Mouse (Mus musculus) cerebellum, postnatal 4 days (tissue): ENCODE measurements around the gene Gm49358.
A peak's percentile ranks its signal among the peaks of the same experiment; 100 is the strongest.

ENCODE experiments used
- DNase-seq, 2 experiments: peaks; one replicate each; pipeline ENCODE4 v3.0.0; 2022; ENCODE audit warnings: low spot score in 2 of 2, mixed read lengths in 1 of 2

The Gm49358 gene

GRCm38 (mm10) chr10:86810612-86811011 lies 46.8 kb downstream of the Gm49358 start:
- no peak for DNase-seq

- DNase-seq, result no peak
Measured at GRCm38 (mm10) chr10:86814292-86815131, 50.7 kb downstream of the Gm49358 start.

DNA sequence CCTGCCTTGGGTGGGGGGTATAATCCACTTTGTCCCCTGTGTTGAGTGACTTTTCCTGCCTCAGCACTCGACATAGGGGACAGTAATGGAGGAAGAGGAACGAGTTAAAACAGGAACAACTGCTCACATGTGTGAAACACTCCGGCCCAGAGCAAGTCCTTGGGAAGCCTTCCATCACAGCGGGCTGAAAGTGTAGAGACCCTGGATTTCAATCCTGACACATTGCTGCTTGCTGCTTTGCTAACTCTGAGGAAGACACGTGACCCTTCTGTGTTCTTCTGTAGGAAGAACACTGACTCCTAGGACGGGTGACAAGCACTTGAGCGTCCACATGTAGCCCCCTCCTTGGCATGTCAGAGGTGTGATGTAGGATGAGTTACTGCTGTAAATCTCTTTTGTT lies 51.4 kb downstream of the Gm49358 start:
- no peak for DNase-seq

GRCm38 (mm10) chr10:86819649-86820165 lies 55.9 kb downstream of the Gm49358 start:
- peak in 1 of 2 experiments; percentile 34 for DNase-seq

GRCm38 (mm10) chr10:86821014-86821413 lies 57.2 kb downstream of the Gm49358 start:
- no peak for DNase-seq

DNA sequence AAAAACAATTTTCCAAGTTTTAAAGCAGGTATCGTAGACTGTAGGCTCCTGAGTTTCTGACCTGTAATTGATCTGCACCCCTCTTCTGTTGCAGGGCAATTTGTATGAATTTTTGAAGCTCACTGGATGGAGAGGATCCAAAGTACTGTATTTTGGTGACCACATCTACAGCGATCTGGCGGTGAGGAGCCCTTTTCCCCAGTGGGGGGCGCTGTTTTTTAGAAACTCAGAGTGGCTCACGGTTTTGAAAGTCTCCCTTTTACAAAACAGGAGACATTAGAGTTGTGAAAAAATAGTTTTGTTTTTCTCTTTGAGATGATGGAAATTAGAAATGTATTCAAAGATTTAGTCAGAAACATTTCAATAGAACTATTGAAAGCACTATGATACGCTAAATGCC lies 60.3 kb downstream of the Gm49358 start:
- no peak for DNase-seq

- no peak for DNase-seq
Measured at GRCm38 (mm10) chr10:86824871-86825270, 61.1 kb downstream of the Gm49358 start.

DNA sequence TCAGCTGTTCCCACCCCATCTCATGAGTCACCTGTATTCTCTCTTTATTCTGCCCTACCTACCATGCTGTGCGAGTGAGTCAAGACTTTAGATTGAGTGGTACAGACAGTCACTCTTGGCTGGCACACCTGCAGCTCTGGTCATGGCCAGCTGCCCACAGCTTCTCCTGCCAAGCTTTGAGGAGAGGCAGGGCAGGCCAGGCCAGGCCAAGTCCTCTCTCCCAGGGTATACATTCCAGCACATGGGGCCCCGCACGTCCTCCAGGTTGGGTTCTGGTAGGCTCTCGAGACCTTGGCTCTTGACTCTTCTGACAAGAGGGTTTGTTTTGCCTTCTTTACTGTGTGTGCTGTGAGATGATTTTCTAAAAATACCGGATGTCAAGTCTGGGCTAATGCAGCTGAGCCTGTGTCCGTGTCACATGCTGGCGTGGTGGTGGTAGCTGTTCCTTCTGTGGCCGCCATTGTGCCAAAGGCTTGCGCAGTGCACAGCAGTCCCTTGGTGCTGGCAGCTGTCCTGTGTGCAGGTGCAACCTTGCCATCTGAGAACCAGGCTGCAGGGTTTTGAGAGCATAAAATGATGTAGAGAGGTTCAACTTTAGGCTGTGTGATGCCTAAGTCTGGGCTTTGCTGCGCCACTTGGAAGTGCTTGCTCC lies 62.2 kb downstream of the Gm49358 start:
- no peak for DNase-seq

DNA sequence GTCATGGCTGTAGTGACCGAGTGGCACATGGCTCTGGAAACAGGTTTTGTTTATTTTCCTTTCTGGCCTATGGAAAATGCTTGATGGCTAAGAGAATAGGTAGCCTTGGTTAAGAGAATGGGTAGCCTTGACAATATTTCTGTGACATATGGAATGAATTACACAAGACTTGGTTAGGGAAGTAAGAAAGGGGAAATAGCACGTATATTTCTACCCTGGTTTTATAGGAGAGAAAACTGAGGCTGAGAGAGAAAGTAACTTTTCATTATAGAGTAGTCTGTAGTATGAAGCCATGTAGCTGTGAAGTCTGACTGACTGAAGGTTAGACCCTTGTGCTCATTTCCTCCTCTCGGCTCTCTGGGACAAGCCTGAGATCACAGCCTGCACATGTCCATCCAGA lies 63.2 kb downstream of the Gm49358 start:
- DNase-seq, result no peak

DNA sequence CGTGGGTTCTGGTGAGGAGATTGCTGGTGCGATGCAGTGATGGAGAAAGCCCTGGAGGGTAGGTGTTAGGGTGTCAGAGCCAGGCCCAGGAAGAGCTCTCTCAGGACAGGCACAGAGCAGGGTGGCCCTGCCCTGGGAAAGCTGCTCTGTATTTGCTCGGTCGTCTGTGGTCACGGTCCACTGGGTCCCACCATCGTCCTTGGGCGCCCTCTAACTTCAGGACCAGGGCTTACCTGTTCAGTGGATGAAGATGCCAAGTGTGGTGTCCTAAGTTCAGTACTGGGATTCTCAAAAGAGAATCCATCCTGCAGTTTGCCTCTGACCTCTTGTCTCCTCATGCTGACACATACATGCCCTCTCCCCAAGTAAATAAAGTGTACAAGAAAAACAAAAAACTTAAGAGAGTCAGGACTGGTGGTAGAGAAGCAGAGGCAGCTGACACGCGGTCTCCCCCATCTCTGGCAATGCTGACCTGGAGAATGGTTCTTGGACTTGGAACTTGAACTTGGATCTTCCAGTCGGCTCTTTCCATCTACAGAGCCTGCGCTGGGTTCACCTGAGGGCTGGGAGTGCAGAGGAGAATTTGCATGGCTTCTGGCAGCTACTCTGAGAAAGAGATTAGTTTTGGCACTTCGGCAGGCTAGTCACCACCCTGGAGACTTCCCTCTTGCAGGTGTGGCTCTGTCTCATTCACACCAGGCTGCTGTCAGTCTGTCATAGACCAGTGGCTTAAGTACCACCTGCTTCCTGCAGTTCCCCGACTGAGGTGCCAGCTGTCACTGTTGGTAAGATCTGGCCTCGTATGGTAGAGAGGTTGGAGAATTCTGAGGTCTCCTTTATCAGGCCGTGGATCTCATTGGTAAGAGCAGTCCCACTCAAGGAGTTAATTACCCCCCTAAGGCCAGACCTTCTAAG lies 64.7 kb downstream of the Gm49358 start:
- no peak for DNase-seq

- no peak for DNase-seq
Measured at GRCm38 (mm10) chr10:86829515-86829914, 65.7 kb downstream of the Gm49358 start.

GRCm38 (mm10) chr10:86836784-86837183 lies 73.0 kb downstream of the Gm49358 start:
- DNase-seq, result no peak

DNA sequence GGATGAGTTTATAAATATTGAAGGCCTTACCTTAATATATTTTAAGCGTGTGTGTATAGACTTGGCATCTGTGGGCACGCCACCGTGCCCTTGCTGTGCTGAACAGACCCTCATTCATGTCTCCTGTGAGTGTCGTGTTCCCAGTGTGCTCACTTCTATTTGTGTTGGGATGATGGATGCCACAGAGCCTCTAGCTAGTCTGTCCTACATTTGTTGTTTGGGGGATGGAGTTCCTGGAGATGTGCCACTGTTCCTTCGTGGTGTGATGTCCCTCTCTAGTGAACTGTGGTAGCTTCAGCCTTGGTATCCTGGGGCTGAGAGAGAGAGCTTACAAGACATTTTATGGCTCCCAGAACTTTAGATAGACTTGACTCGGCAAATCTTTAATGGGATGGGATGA lies 75.1 kb downstream of the Gm49358 start:
- no peak for DNase-seq

GRCm38 (mm10) chr10:86842659-86843058 lies 78.9 kb downstream of the Gm49358 start:
- no peak for DNase-seq

- no peak for DNase-seq
Measured at GRCm38 (mm10) chr10:86846926-86847467, 83.2 kb downstream of the Gm49358 start.

DNA sequence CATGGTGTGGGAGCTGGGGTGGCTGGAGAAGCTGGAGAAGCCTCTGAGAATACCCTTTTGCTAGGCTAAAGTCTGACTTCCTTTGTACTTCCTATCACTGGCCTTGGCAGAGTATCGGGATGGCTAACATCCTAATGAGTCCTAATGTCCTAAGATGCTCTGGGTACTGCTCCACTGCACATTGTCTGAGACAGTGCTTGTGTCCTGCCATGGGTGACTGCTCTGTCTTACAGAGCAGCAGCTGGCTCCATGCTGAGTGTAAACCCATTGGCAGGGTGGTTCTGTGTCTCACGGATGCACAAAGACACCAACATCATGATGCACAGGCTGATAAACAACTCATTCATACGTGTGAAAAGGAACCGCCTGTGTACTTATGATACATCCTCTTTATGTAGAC lies 85.3 kb downstream of the Gm49358 start:
- no peak for DNase-seq

- no peak for DNase-seq
Measured at GRCm38 (mm10) chr10:86849508-86849907, 85.7 kb downstream of the Gm49358 start.

- no peak for DNase-seq
Measured at GRCm38 (mm10) chr10:86852160-86852559, 88.4 kb downstream of the Gm49358 start.

- DNase-seq, result no peak
Measured at GRCm38 (mm10) chr10:86853433-86853832, 89.7 kb downstream of the Gm49358 start.

DNA sequence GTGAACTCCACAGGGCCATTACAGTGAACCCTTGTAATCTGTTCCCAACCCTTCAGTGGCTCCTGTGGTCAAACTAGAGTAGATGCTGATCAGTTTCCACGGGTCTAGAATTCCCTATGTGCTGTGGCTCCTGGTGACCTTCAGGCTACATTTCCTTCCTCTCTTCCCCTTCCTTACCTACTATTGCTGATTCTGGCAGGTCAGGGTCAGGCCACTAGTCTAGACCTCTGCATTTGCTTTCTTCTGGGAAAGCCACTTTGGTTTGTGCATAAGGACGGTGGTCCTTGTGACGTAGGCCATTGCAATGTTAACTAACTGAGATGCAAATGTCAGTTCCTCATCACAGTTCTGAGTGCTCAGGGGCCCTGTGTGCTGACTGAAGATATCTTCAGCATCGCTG lies 96.6 kb downstream of the Gm49358 start:
- no peak for DNase-seq

DNA sequence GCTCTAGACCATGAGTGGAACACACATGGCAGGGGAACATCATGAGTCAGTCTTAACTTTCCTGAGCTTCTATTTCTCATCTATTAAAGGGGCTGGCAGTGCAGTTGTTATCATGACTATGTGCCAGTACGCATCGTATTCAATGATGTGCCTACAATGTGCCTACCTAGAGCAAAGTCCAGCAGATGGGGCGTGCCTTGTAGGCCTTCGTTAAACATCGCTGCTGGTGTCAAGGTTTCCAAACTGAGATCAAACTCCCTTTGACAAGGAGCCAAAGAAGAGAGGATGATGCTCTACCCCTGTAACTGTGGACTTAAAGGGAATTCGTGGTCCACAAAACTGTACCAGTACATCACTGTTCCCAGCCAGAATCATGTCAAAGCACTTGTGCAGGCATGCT lies 98.7 kb downstream of the Gm49358 start:
- DNase-seq, result no peak

- no peak for DNase-seq
Measured at GRCm38 (mm10) chr10:86863429-86863828, 99.7 kb downstream of the Gm49358 start.
